Mouse (Mus musculus): Measurements from ENCODE around the gene Tpd52l2. TPM values are rescaled to one million over a fixed set of nuclear protein-coding genes. Genes with fewer than 3 reads are reported as not detected.
A peak's percentile ranks its signal among the peaks of the same experiment; 100 is the strongest.

Gene Tpd52l2
- total RNA-seq, 2 experiments from 2014 or later = 95.5 to 108 TPM

DNA sequence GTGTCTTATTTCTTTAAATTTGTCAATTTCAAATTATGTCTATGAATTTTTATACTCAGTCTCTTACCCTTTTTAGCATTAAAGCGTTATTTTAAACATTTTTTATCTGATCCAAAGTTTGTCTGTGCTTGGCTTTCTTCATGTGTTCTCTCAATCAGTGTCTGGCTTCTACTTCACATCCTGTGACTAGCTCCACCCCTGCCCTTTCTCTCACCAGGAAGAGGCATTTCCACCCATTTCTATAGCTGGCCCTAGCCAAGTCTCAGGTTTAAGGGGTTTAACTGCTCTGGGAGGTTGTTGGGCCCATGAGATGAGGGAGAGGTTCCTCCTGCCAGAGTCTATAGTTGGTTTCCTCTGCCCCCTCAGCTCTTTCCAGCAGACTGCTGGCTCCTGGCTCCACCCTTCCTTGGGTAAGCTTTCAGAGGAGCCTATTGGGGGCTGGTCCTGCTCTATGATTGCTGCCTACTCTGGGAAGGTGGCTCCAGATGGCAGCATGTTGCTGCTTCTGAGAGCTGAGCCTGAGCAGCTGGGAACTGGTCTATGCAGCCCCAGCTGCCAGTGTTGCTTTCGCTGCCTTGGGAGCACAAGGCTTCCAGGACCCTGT is 40.6 kb downstream of the Tpd52l2 start:
- peak; percentile 22 for DNase-seq

DNA sequence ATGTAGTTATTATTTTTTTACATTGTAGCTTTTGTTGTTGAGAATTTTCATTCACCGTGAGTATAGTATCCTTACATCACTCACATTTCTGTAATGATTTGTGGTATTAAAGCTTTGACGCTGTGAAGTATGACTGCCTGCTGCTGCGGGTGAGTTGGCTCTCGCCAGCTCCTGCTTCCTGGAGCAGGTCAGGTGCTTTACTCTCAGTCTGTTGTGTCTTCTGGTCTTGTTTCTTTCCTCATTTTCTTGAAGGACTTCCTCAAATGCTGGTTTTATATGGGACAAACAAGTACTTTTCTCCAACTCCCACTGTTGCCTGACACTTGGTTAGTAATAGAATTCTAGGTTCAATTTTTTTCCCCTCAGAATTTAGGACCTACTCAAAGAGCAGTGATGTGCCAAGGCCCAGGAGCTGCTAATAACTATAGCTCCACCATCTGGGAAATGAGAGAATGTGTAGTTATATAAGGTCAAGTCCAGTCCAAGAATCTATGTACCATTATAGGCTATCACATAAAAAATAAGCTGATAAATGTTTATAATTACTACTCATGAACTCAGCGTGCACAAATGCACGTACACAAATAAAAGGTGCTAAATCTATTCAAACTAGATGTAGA is 44.9 kb downstream of the Tpd52l2 start:
- DNase-seq = no peak

DNA sequence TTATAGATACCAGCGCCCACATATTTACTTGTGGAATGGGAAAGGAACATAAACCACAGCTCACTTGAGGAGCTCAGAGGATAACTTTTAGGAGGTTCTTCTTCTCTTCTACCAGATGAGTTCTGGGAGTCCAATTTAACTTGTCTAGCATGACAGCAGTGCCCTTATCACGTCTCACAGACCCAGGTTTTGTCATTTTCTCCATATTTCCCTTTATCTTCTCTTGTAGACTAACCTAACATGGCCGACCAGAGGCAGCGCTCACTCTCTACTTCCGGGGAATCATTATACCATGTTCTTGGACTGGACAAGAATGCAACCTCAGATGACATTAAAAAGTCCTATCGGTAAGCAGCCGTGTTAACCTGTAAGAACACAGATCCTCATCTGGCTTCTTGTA is 49.2 kb downstream of the Tpd52l2 start:
- no peak for DNase-seq

DNA sequence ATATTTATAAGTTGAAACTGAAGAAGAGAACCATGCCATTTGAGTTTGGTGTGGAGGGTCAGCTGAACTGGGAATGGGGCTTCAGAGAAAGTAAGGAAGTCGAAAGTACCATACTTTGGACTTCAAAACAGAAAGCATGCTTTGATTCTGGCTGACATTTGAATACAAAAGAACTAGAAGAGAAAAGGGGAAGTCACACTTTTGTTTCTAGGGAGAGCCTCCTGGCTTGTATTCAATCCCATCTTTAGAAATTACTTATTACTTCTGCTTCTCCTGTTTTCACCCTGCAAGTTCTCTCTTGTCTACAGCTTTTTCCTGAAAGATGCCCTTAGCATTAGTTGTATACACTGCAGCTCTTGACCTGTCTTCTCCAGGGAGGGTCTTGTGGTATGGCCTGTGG is 51.3 kb downstream of the Tpd52l2 start:
- no peak for DNase-seq

DNA sequence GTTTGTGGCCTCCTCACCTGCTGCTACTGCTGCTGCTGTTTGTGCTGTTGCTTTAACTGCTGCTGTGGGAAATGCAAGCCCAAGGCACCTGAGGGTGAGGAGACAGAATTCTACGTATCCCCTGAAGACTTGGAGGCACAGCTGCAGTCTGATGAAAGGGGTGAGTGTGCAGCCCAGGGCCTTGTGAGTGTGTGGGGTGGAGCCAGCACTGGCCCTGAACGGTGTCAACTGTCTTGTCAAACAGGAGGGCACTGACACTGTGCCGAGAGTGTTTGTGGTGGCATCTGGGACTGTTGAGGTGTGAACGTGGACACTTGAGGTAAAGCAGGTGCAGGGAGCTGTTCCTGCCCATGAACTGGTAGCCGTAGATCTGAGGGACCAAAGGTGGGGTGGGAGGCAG is 51.7 kb downstream of the Tpd52l2 start:
- no peak for DNase-seq

DNA sequence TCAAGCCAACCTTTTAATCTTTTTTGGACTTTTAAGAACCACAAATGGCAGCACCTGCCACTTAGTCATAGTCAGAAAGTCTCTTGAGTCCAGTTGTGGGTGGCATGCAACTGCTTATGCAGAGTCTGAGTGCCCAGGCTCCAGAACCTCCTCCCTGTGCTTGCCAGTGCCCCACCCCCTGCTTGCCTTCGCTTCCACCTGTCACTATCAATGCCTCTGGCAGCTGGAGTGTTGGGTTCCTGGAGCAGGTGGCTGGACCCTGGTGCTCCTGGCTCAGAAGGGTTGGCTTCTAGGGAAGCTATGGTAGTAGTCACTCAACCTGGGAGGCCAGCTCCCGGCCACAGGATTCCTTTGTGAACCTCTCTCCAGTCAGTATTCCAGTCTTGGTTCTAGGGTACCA is 53.3 kb downstream of the Tpd52l2 start:
- DNase-seq = no peak

DNA sequence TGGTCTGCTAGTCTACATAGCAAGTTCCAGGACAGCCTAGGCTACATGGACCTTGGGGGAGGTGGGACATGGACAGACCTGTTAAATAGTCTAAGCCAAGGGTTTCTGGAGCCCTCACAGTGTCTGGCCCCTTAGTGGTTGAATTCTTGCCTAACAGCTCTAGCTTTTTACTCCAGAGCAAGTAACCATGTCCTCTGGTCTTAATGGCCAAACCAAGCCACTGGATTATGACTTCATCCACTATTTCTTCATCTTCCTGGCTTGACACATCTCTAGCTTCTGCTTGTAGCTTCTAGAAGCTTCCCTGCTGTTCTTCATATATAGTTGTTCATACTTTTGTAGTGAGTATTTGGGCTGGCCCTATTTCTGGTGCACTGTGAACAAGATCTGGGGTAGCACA is 56.8 kb downstream of the Tpd52l2 start:
- no peak for DNase-seq

DNA sequence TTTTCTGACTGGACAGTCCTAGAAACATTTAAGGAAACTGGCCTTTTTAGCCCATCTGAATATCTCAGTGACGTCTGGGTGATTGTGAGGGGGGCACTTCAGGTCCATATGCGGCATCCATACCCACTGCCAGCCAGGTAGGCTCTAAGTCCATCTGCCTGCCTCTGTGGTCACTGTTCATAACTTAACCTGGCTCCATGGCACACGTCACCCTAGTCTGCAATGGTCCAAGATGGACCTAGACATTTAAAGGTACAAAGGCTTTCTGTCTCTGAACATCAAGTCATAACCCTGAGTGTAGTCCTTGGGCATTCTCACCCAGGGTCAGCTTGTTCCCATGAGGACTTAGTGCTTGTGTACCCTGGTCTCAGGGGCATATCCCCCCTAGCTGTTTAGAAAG is 70.4 kb downstream of the Tpd52l2 start:
- no peak for DNase-seq

Other genes starting within 250 kb of the Tpd52l2 start
- 10 to 100 TPM; 18.1 to 20.7 TPM for gene Gmeb2, start 209.1 kb upstream of the Tpd52l2 start, total RNA-seq (2021)
- gene Stmn3, start 182.6 kb upstream of the Tpd52l2 start, total RNA-seq (2021) = 10 to 100 TPM; 19.1 to 35.7 TPM
- gene Rtel1, start 177.4 kb upstream of the Tpd52l2 start, total RNA-seq (2021) = 10 to 100 TPM; 33.0 to 50.3 TPM
- gene Zgpat, start 132.2 kb upstream of the Tpd52l2 start, total RNA-seq (2021) = 10 to 100 TPM; 26.1 to 37.0 TPM
- 10 to 100 TPM; 37.9 to 48.2 TPM for gene Arfrp1, start 131.7 kb upstream of the Tpd52l2 start, total RNA-seq (2021)
- gene Lime1, start 117.1 kb upstream of the Tpd52l2 start, total RNA-seq (2021) = 10 to 100 TPM in 1 of 2 experiments, 1 to 10 TPM in 1; 8.8 to 19.2 TPM
- 10 to 100 TPM; 17.2 to 23.6 TPM for gene Zbtb46, start 37.7 kb upstream of the Tpd52l2 start, total RNA-seq (2021)
- not detected for gene Abhd16b, start 3.9 kb upstream of the Tpd52l2 start, total RNA-seq (2021)
- 10 to 100 TPM; 89.0 to 91.5 TPM for gene Dnajc5, start 23.3 kb downstream of the Tpd52l2 start, total RNA-seq (2021)
- gene Uckl1, start 87.8 kb downstream of the Tpd52l2 start, total RNA-seq (2021) = 10 to 100 TPM; 55.1 to 86.5 TPM
- gene Prpf6, start 94.7 kb downstream of the Tpd52l2 start, total RNA-seq (2021) = 10 to 100 TPM; 51.4 to 58.3 TPM
- 10 to 100 TPM; 52.5 to 92.4 TPM for gene Zfp512b, start 95.7 kb downstream of the Tpd52l2 start, total RNA-seq (2021)
- gene Samd10, start 102.1 kb downstream of the Tpd52l2 start, total RNA-seq (2021) = 10 to 100 TPM in 1 of 2 experiments, 1 to 10 TPM in 1; 10.0 to 11.7 TPM
- gene Gm29797, start 159.9 kb downstream of the Tpd52l2 start, total RNA-seq (2021) = not detected
- 10 to 100 TPM; 59.1 to 62.5 TPM for gene Sox18, start 174.5 kb downstream of the Tpd52l2 start, total RNA-seq (2021)
- gene Tcea2, start 183.2 kb downstream of the Tpd52l2 start, total RNA-seq (2021) = 10 to 100 TPM; 11.4 to 13.5 TPM
- 10 to 100 TPM; 22.4 to 23.7 TPM for gene Rgs19, start 196.8 kb downstream of the Tpd52l2 start, total RNA-seq (2021)
- not detected for gene Lkaaear1, start 201.3 kb downstream of the Tpd52l2 start, total RNA-seq (2021)
- gene Oprl1, start 217.9 kb downstream of the Tpd52l2 start, total RNA-seq (2021) = 1 to 10 TPM; 1.3 to 2.4 TPM